Mouse (Mus musculus) neural tube, embryonic 10.5 days (tissue): ENCODE data around the gene Dpagt1.
"Not testable (repeated sequence)": the region's sequence is repeated elsewhere in the genome, so short reads cannot be mapped to it uniquely, and the experiment has no call there.

ENCODE experiments used
- DNase-seq: peaks from one replicate; pipeline ENCODE4 v3.0.0-alpha.2; 2017; ENCODE audit warnings: low spot score; ENCODE audit errors: extremely low spot score

Gene Dpagt1

GRCm38 (mm10) chr9:44337436-44338169, 11.8 kb downstream of the Dpagt1 start:
- peak; percentile 32 for DNase-seq

- DNase-seq, result no peak
Measured at GRCm38 (mm10) chr9:44338574-44338973, 12.8 kb downstream of the Dpagt1 start.

- no peak for DNase-seq
Measured at GRCm38 (mm10) chr9:44341487-44341886, 15.7 kb downstream of the Dpagt1 start.

- DNase-seq, result no peak
Measured at GRCm38 (mm10) chr9:44342173-44342572, 16.4 kb downstream of the Dpagt1 start.

GRCm38 (mm10) chr9:44342605-44343004, 16.8 kb downstream of the Dpagt1 start:
- DNase-seq, result no peak

GRCm38 (mm10) chr9:44343290-44343689, 17.5 kb downstream of the Dpagt1 start:
- DNase-seq, result no peak

GRCm38 (mm10) chr9:44343781-44344421, 18.1 kb downstream of the Dpagt1 start, which contains the start of gene Hmbs:
TSS of gene Hmbs (minus strand) at chr9:44344228.
- peak; percentile 95 for DNase-seq

GRCm38 (mm10) chr9:44345570-44346433, 20.0 kb downstream of the Dpagt1 start:
- no peak for DNase-seq

GRCm38 (mm10) chr9:44347166-44347565, 21.3 kb downstream of the Dpagt1 start:
- DNase-seq, result no peak

- no peak for DNase-seq
Measured at GRCm38 (mm10) chr9:44347621-44348020, 21.8 kb downstream of the Dpagt1 start.

- no peak for DNase-seq
Measured at GRCm38 (mm10) chr9:44348546-44348945, 22.7 kb downstream of the Dpagt1 start.

- no peak for DNase-seq
Measured at GRCm38 (mm10) chr9:44351396-44351795, 25.6 kb downstream of the Dpagt1 start.

- DNase-seq, result no peak
Measured at GRCm38 (mm10) chr9:44352337-44352736, 26.5 kb downstream of the Dpagt1 start.

- no peak for DNase-seq
Measured at GRCm38 (mm10) chr9:44353142-44353541, 27.3 kb downstream of the Dpagt1 start.

GRCm38 (mm10) chr9:44357207-44357606, 31.4 kb downstream of the Dpagt1 start:
- no peak for DNase-seq

- peak; percentile 98 for DNase-seq
Measured at GRCm38 (mm10) chr9:44361190-44361917, 35.5 kb downstream of the Dpagt1 start, which contains the start of gene Vps11. TSS of gene Vps11 (minus strand) at chr9:44361670.

- DNase-seq, result not testable (repeated sequence)
Measured at GRCm38 (mm10) chr9:44361931-44362330, 36.1 kb downstream of the Dpagt1 start.

GRCm38 (mm10) chr9:44364480-44364879, 38.7 kb downstream of the Dpagt1 start:
- no peak for DNase-seq

GRCm38 (mm10) chr9:44373386-44373785, 47.6 kb downstream of the Dpagt1 start:
- DNase-seq, result no peak

GRCm38 (mm10) chr9:44376141-44376540, 50.3 kb downstream of the Dpagt1 start:
- DNase-seq, result no peak

GRCm38 (mm10) chr9:44377335-44377734, 51.5 kb downstream of the Dpagt1 start:
- DNase-seq, result not testable (repeated sequence)
